In the genomic region with DNA sequence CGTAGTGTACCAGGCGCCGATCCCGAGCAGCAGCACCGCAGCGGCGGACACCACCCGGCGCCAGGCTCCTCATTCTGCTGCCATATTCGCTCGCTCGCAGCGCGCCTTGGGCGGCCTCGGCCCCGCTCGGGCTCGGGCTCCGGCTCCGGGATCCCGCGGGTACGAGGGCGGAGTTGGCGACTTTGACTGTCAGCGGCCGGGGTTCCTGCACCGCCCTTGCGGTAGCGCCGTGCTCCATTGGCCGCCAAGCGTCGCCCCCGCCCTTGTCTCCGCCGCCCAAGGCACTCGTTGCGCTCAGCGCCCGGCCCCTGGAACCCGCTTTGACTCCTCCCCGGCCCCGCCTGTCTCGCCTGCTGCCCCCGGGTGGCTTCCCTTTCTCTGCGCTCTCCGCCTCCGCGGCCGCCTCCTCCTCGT, we compare ENCODE assay signal across 7 mouse cellular contexts. TPM values are rescaled to one million over a fixed set of nuclear protein-coding genes. Genes with fewer than 3 reads are reported as not detected.
DNase-seq lines count a peak whose midpoint lies in the region; ATAC-seq lines count a peak whose summit lies in the region.

A gene (minus strand): TSS at position 155 of the 414 bp plus-strand sequence.

- ATAC-seq in embryonic facial prominence, embryonic 11.5 days (replicated peaks; ENCODE audit: insufficient number of reproducible peaks, low FRiP score, low TSS enrichment, low read depth), result peak; percentile 92
- peak; percentile 93 for ATAC-seq in limb, embryonic 11.5 days (ENCODE audit: insufficient number of reproducible peaks, low FRiP score, low TSS enrichment, low read depth)
- ATAC-seq in midbrain, embryonic 14.5 days (ENCODE audit: low FRiP score, low TSS enrichment), result peak; percentile 94

- DNase-seq in adrenal gland, postnatal 10 days, result peak; percentile 99
- peak; percentile 96 for DNase-seq in embryonic facial prominence, embryonic 11.5 days (ENCODE audit: low spot score)
- peak; percentile 100 for DNase-seq in heart, adult 11 months
- DNase-seq in kidney, adult 18-20 months, result peak; percentile 96
- peak; percentile 94 for DNase-seq in limb, embryonic 11.5 days (ENCODE audit: low spot score)
- DNase-seq in midbrain, embryonic 14.5 days, result peak; percentile 96
- DNase-seq in spleen, adult 18-20 months, result peak; percentile 94 to 96

- H3K27ac ChIP-seq in embryonic facial prominence, embryonic 11.5 days (replicated peaks; ENCODE audit: low read depth, low read length), result peak within 1 kb of the TSS; percentile 43; the same call in 1 of the 2 replicates
- H3K27ac ChIP-seq in limb, embryonic 11.5 days (replicated peaks; ENCODE audit: low read depth, low read length), result no peak within 1 kb of the TSS
- H3K27ac ChIP-seq in midbrain, embryonic 14.5 days (replicated peaks; ENCODE audit: low read depth, low read length), result peak within 1 kb of the TSS; percentile 91

- peak within 1 kb of the TSS; percentile 96 for H3K4me2 ChIP-seq in embryonic facial prominence, embryonic 11.5 days (ENCODE audit: low read depth, low read length)
- H3K4me2 ChIP-seq in limb, embryonic 11.5 days (ENCODE audit: low read depth, severe bottlenecking), result peak within 1 kb of the TSS; percentile 100
- H3K4me2 ChIP-seq in midbrain, embryonic 14.5 days (ENCODE audit: low read length), result peak within 1 kb of the TSS; percentile 88

- no peaks in the 10 kb centered on the region for H3K9me3 ChIP-seq in embryonic facial prominence, embryonic 11.5 days (replicated peaks; ENCODE audit: control insufficient read depth, low read length)
- H3K9me3 ChIP-seq in limb, embryonic 11.5 days (ENCODE audit: control insufficient read depth, low read length), result no peaks in the 10 kb centered on the region
- H3K9me3 ChIP-seq in midbrain, embryonic 14.5 days (ENCODE audit: control insufficient read depth, low read length), result no peaks in the 10 kb centered on the region

- H3K9ac ChIP-seq in embryonic facial prominence, embryonic 11.5 days (replicated peaks; ENCODE audit: low read length), result peak within 1 kb of the TSS; percentile 68
- peak within 1 kb of the TSS; percentile 58 for H3K9ac ChIP-seq in limb, embryonic 11.5 days (ENCODE audit: low read length)
- H3K9ac ChIP-seq in midbrain, embryonic 14.5 days (replicated peaks; ENCODE audit: low read length), result peak within 1 kb of the TSS; percentile 83

- WGBS in embryonic facial prominence, embryonic 11.5 days, result under 1% methylated on average over 48 of the region's 53 CpGs
- under 1% methylated on average over 53 of the region's 53 CpGs for WGBS in limb, embryonic 11.5 days
- WGBS in midbrain, embryonic 14.5 days, result under 1% methylated on average over 53 of the region's 53 CpGs

- peak within 1 kb of the TSS; percentile 62 for H3K4me3 ChIP-seq in embryonic facial prominence, embryonic 11.5 days (ENCODE audit: low read depth, low read length)
- peak within 1 kb of the TSS; percentile 58 for H3K4me3 ChIP-seq in limb, embryonic 11.5 days (ENCODE audit: low read depth, low read length)
- H3K4me3 ChIP-seq in midbrain, embryonic 14.5 days (replicated peaks; ENCODE audit: low read depth, low read length), result peak within 1 kb of the TSS; percentile 74

- H3K4me1 ChIP-seq in embryonic facial prominence, embryonic 11.5 days (ENCODE audit: control insufficient read depth, insufficient read depth, low read length), result peaks cover 5% of the 10 kb centered on the region
- H3K4me1 ChIP-seq in limb, embryonic 11.5 days (ENCODE audit: control insufficient read depth, insufficient read depth, low read length), result peaks cover 8% of the 10 kb centered on the region; the same call in 1 of the 2 replicates
- peaks cover 31% of the 10 kb centered on the region for H3K4me1 ChIP-seq in midbrain, embryonic 14.5 days (ENCODE audit: control insufficient read depth, insufficient read depth, low read length)

- H3K36me3 ChIP-seq in embryonic facial prominence, embryonic 11.5 days (replicated peaks; ENCODE audit: control insufficient read depth, insufficient read depth, low read depth, low read length), result no peaks in the 10 kb centered on the region
- H3K36me3 ChIP-seq in limb, embryonic 11.5 days (ENCODE audit: control insufficient read depth, insufficient read depth, low read length), result no peaks in the 10 kb centered on the region
- no peaks in the 10 kb centered on the region for H3K36me3 ChIP-seq in midbrain, embryonic 14.5 days (ENCODE audit: control insufficient read depth, insufficient read depth, low read length)

- peaks cover 28% of the 10 kb centered on the region for H3K27me3 ChIP-seq in embryonic facial prominence, embryonic 11.5 days (ENCODE audit: control insufficient read depth, insufficient read depth, low read length)
- H3K27me3 ChIP-seq in limb, embryonic 11.5 days (ENCODE audit: control insufficient read depth, insufficient read depth, low read length), result peaks cover 35% of the 10 kb centered on the region
- 0 out of 2 replicates have a peak, but pooled peaks cover 7% of the 10 kb centered on the region for H3K27me3 ChIP-seq in midbrain, embryonic 14.5 days (ENCODE audit: control insufficient read depth, insufficient read depth, low read length)

RNA-seq across cellular contexts. Expression of the gene that starts here (rescaled TPM):
- 10 to 100 TPM; 10.1 to 11.7 TPM for total RNA-seq in adrenal gland, postnatal 10 days (2021)
- polyA plus RNA-seq in embryonic facial prominence, embryonic 11.5 days (2014; fragmentation: Nextera tagmentation; extraction: Ambion mirVana), result 0.50 and 0.63 TPM in 2 replicates
- 0.30 and 0.31 TPM in 2 replicates for polyA plus RNA-seq in limb, embryonic 11.5 days (2014; fragmentation: Nextera tagmentation; extraction: Ambion mirVana)
- 3.7 and 4.7 TPM in 2 replicates for polyA plus RNA-seq in midbrain, embryonic 14.5 days (2014; fragmentation: Nextera tagmentation; extraction: Ambion mirVana)

Comparison
In these comparisons a context has a peak if more than half of its experiments do, and no peak if none do; other contexts are left out.
1. Peak in DNase-seq, ATAC-seq, H3K4me3 ChIP-seq, H3K27ac ChIP-seq, H3K9ac ChIP-seq and H3K4me2 ChIP-seq in embryonic facial prominence, embryonic 11.5 days; RNA of the gene not detected or under 1 TPM.
2. Peak in DNase-seq, ATAC-seq, H3K4me3 ChIP-seq, H3K9ac ChIP-seq and H3K4me2 ChIP-seq in limb, embryonic 11.5 days; RNA of the gene not detected or under 1 TPM.